Mouse (Mus musculus) urinary bladder, postnatal 25 days (tissue): ENCODE data around the gene Olfr1394.
"Not testable (repeated sequence)": the region's sequence is repeated elsewhere in the genome, so short reads cannot be mapped to it uniquely, and the experiment has no call there.

Experiments
- DNase-seq: peaks from one replicate; pipeline ENCODE4 v3.0.0; 2022; ENCODE audit warnings: low spot score

Olfr1394 gene

DNA sequence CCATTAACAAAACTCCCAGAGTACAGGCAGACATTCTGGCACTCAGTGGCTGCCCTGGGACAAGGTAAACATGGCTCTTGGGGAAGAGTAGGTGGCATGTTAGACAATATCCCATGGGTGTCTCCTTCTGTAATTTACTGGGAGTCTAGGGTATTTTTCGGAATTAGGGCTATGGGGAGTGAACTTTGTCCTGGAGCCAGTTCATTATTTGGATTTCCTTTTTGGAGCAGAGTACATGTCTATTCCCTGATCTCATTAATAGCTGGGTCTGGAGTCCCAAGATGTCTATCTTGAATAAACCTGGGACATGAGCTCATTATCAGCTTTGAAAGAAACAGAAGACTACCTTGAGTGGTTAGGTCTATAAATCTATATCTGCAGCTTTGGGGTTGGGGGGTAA is at the start of gene Olfr1394:
Olfr1394 (plus strand) TSS at position 301 of the 400 bp plus-strand sequence.
- DNase-seq: no peak

DNA sequence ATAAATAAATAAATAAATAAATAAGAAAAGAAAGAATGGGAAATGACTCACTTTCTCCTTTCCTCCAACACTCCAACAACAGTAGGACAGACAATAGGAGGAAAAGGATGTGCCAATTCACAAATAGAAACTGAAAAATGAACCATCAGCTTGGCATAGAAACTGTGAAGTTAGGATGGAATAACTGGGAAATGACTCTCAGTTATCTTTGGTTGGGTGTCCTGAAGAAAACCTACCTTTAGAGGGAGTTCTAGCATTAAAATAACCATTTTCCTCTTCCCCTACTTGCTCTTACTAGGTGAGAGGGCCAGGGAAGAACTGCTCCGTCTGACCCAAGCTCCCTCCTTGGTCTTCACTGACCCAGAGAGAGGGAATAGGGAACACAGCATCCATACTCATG is 48.4 kb upstream of the Olfr1394 start:
- DNase-seq: no peak

DNA sequence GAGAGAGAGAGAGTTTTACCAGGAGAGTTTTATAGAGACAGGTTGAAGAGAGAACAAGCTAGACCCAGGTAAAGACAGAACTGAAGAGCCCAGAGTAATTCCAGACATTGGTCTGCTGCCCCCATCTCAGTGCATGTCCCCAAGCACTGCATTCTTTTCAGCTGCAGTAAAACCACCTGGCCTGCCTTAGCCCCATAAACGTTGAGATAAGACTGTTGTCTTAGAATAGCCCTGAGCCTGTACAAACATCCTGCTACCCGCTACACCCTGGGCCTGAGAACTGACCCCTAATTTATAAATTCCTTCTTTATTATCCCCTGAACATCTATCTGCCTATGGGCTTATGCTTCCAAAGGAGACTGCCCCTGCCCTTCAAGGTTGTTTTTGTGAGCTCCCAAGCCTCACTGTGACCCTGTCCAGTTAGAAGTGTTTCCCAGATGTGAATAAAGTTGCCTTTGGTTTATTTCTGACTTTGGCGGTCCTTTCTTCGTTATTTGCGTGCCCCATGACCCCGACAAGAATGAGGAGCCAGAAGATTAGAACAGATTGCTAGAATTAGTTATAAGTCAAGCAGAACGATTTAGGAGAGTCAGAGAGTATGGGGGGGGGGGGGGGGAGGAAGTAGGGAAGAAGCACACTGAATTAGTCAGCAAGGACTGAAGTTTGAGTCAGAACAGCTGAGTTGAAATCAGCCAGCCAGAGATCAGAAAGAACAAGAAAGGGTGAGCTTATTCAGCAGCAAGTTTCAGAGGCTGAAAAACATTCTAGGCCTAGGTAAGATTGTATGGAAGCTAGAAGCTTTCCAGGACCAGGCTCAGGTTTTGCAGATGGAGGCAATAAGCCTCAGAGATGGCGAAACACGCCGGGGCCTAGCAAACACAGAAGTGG is 46.3 kb upstream of the Olfr1394 start:
- no peak for DNase-seq

DNA sequence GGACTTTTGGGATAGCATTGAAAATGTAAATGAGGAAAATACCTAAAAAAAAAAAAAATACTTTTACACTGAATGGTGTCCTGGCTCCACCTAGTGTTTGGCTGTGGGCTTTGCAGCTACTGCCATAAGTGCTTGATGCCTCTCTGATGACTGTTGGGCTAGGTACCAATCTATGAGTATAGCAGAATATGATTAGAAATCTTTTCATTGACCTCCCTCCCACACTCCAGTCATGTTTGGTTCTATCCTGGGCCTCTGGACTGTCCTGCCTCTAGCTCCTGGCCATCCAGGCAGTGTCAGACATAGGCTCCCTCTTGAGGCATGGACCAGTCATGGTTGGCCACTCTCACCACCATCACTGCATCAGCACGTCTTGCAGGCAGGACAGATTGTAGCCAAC is 45.3 kb upstream of the Olfr1394 start:
- DNase-seq: no peak

DNA sequence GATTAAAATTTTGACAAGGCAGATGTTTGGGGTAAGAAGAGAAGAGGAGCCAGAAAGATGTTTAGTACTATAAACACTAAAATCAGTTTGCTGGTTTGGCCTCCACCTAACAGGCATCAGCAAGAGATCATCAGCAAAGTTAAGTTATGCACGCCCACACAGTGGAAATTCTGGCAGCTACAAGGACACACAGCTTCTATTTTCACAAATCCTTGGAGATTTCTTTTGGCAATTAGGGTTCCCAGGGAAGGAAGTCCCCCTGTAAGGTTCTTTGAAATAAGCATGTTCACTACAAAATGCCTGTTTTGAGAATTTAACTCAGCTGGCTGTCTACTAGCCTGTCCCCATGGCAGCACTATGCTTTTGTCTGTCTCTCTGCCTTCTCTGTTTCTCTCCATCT is 43.2 kb upstream of the Olfr1394 start:
- no peak for DNase-seq

DNA sequence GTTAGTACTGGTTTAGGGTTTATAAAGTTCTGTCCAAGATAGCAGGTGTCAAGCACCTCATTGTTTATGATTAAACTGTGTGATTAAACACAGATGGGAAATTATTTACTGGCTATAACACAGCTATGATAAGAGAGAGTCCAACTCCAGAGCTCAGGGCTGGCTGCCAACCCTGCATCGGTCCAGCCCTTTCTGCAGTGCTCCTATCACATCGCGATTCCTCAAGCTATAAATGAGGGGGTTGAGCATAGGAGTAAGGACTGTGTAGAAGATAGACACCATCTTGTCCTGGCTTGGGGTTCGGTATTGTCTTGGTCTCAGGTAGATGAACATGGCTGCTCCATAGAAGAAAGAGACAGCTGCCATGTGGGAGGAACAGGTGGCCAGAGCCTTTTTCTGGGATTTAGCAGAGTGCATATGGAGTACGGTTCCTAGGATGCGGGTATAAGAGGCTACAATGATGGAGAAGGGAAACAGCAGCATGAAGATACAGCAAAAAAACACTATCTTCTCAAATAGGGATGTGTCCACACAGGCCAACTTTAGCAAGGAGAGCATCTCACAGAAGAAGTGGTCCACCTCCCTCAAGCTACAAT is 41.5 kb upstream of the Olfr1394 start:
- no peak for DNase-seq

DNA sequence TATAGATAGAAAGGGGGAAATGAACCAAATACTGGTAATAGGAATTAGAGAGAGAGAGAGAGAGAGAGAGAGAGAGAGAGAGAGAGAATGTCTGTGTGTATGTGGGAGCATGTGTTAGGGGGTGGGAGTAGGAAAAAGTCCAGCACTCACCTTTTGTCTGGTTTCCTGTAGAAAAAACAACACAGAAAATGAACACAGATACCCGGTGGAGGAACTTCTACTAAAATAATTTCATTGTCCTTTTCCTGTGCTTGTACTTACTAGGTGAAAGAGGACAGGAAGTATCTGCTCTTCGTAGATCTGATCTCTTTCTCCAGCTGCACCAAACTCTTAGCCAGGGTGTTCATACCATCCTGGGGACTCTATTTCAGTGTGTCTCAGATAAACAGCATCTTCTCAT is 40.0 kb upstream of the Olfr1394 start:
- DNase-seq: no peak

DNA sequence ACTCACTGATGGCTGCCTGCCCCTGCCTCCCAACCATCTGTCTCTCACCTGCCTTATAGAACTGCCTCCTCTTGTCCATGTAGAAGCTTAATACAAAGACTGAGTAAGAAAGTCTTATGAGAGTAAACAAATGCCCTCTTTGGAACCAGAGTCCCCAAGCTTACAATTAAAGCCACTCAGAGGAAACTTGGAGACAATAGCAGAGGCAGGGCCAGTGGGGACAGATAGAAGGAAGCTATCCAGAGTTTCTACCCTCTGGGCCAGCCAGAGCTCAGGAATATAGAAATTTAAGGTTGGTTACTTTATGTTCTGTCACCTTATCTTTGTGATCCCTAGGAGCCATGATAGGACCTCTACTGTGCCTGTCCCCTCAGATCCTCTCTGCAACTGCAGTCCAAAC is 39.4 kb upstream of the Olfr1394 start, which contains the start of gene Olfr1396:
Olfr1396 (minus strand) TSS at position 101 of the 400 bp plus-strand sequence.
- DNase-seq: no peak

DNA sequence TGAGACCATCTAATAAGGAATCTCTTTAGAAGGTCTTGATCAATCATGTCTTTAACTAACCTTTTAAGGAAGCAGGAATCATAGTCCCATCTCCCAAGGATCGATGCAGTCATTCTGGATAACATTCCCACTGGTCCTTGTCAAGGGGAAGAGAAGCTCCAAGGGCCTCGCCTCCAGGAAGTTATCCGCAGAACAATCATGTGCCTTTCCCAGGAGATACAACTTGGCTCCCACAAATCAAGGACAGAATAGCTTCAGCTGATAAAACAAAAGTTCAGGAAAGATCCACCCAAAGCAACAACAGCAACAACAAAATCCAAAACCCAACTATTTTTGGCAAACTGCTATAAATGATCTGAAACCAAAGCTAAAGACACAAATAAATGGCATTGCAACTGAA is 34.5 kb upstream of the Olfr1394 start:
- no peak for DNase-seq

DNA sequence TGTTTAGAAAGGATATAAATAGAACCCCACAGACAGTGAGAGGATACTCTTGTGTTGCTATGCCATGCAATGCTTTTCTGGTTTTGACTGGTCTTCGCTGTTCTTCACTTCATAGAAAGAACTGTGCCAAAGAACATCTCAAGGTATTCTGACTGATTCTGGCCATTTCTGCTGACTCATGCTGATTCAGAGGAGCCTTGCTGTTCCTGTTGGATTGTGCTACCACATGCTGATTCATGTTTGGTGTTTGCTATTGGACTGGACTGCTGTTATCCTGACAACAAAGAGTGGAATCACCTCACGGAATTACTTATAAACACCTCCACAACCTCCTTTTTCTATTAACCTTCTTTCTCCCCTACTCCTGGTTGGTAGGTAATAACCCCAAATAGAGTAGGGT is 30.0 kb upstream of the Olfr1394 start:
- DNase-seq: no peak

DNA sequence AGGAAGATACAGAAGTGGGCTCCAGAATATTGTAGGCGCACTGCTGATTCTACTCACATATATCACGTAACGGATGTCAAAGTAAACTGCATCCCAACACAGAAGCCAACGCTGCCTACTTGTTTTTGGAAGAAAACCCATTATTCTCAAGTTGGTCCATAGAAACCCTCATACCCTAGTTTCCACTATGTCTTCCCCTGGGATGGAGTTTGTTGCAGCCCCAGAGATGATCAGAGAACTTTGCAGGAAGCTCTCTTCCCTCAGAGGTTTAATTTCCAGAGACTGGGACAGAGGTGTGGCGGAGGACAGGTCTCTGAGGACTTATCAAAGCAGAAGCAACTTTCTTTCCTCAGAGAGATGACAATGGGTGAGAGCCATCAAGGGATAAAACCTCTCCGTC is 12.2 kb upstream of the Olfr1394 start, which contains the start of gene Olfr1395:
Olfr1395 (plus strand) TSS at position 301 of the 400 bp plus-strand sequence.
- DNase-seq: no peak

DNA sequence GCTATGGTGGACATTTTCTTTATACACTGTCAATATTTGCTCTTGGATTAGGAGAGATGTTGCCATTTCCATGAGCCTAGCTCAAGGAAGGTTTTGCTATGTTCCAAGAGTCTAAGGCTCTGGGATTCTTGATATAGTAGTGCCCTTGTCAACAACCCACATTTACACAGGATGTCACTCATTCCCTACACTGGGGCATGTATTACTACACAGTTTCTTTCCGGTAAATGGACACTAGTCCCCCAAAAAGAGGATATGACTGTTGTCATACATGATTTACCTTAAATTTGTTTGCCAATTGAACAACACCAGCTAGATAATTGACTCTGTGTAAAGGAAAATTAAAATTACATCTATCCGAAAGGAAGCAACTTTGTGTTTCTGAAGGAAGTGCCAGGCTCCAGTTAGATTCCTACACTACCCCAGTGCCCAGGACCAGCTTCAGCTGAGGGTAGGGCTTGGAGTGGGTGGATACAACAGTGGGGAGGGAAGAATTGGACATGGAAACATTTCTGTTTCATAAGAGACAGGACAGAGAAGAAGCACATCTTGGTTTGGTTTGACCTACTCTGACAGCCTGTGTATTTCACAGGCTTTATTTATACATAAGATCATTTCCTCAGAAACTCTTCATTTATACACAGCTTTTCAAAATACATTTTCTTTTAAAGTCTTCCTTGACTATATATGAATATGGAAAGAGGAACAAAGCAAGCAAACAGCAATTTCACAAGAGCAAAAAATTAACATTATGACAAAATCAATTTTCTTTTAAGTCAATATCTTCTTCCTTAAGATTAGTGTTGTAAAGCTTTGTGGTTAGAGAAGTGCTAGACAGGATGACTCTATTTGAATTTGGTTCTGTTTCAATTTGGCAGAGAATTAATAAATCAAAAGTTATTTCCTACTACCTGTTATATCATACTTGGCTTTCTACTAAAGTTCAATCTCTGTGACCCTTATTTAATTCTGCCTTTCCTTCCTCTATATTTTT is 2.9 kb downstream of the Olfr1394 start:
- no peak for DNase-seq

DNA sequence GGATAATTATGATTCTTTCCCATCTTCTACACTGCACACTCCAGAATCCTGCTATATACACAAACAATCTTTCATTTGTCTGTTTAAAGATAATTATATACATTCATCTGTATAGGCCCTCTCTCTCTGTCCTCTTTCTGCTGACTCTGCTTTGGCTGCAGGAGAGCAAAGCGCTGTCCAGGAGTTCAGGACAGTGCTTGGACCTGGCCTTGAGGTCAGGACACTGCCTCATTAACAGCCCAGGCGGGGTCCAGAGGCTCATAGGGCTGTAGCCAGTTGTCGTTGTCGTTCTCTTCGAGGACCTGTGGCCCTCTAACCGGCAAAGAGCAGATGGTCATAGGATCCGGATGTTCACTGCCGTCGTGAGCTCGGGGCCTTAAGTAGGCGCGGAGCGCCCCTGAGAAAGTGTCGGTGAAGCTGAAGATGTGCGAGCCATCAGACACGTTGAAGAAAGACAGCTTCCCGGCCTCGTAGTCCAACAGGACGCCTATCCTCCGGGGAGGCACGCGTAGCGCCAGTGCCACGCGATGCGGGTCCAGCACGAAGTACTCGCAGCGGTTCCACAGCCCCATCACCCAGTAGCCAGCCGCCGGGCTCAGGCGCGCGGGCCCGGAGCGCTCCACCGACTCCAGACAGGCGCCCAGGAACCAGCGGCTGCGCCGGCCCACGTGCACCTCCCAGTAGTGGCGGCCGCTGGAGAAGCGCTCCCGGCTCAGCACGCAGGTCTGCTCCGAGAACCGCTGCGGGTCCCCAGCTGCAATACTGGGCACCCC is 14.8 kb downstream of the Olfr1394 start:
- DNase-seq: no peak

DNA sequence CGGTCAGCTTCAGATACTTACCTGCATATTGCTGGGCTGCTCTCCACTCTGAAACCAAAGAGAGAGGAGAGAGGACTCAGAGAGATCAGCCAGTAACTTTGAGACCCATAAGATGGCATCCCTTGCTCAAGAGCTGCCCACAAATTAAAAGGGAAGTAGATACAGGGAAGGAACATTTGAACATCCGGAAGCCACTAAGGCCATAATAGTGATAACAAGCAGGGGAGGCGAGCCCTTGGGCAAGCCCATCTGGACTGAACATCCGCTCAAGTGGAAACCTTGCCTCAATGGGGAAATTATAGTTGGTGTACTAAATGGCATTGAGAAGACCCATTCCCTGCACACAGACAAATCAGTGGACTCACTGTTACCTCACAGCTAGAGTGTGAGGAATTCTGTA is 16.4 kb downstream of the Olfr1394 start:
- DNase-seq: no peak

DNA sequence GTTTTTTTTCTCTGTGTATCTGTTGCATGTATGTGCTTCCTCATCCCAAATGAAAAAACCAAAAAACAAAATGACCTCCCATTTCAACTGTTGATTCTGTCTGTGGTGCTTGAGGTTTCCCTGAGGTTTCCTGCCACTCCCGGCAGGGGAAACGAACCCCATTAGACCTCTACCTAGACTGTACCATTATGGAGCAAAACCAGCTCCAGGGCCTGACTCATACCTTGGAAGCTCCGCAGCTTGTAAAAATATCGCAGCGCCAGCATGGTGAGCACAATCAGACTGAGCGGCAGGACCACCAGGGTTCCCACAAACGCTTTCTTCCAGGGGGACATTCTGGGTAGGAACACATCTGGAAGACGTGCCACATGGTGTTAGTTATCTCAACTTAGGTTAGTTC is 21.2 kb downstream of the Olfr1394 start:
- DNase-seq: no peak

DNA sequence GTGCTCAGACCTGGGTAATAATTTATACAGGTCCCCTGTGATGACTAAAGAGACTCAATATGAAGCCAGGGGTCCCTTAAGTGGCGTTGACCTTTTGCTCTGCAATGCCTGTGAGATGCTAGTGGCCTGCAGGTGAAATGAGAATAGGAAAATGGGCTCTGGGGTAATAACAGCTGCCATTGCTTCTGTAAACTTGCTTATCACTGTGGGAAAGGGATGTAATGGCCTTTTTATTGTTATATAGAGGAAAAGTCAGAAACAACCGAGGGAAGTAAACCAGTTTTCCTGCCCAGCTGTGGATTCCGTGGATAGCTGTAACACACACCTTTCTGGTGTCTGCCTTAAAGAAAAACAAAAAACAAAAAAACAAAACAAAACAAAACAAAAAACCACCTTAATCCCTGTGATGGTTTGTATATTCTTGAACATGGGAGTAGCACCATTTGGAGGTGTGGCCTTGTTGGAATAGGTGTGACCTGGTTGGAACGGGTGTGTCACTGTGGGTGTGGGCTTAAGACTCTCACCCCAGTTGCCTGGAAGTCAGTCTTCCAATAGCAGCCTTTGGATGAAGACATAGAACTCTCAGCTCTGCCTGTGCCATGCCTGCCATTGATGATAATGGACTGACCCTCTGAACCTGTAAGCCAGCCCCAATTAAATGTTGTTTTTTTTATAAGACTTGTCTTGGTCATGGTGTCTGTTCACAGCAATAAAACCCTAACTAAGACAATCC is 22.0 kb downstream of the Olfr1394 start:
- DNase-seq: not testable (repeated sequence)

DNA sequence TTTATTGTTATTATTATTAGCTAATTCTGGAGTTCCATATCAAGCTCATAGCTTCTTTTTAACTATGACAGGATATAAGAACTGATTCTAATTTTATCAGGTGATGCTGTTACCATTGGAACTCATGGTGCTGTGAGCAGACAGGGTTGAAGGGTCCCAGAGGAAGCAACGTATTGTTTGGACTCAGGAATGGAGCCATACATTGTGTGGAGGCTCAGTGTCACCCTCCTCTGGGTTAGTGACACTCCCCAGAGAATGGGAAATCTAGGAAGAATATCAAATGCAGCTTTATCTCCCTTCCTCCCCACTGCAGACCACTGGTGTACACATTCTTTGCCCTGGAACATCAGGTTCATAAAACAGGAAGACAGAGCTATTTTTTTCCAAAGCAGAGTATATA is 29.0 kb downstream of the Olfr1394 start:
- DNase-seq: no peak

DNA sequence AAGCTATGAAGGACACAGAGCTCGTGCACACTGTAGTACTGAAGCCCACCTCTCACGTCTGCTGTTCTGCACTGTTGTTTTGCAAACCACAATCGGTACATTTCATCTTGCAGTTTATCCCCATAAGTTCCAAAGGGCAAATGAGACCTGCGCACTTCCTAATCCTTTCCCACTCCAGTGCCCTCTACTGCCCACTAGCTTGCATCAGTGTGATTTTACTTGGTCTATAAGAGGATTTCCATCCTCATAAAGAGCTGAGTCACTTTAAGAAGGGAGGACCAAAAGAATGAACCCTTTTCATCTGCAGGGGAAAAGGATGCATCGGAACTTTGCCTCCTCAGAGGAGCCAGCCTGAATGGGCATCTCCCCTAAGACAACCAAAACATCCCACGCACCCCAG is 32.3 kb downstream of the Olfr1394 start:
- no peak for DNase-seq

DNA sequence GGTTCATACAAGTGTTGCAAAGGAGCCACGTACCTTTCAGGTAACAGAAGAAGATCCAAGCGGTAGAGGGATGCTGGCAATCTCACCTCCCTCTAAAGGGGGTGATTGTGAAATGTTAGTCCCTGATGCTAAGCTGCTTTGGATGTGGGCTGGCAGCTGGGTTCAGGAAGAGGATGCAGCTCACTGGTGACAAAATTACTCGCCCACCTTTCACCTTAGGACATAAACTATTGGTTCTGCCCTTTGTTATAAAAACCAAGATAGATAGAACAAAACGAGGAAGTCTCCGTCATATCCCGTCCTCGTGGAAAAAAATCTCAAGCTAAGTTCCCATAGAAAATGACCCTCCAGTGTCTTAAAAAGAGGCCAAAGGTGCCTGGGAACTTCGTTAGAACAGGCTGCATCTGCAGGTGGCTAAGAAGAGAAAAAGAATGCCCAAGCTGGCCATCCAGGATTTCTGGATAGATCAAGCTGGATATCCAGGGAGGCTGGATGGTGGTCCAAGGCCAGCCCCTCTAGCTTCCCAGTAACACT is 32.8 kb downstream of the Olfr1394 start, which contains the start of gene Btnl9:
Btnl9 (minus strand) TSS at position 205 of the 534 bp plus-strand sequence.
- DNase-seq: no peak

DNA sequence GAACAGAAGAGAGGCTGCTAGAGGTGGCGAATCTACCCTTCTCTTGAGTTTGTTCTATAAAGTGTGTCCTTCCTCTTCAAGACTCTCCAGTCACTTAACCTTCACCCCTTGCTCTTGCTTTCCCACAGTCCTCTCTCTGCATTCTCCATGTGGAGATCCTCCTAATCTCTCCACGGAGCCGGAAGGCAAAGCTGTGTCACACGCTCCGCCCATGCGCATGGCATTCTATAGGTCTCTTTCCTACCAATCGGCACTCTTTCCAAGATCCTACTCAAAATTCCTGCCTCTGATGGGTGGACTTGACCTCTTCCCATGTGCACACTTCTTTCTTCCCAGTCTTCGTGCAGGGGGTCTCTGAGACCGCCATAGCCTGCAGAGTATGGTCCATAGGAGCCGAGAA is 33.5 kb downstream of the Olfr1394 start:
- DNase-seq: no peak
